Mouse (Mus musculus): ENCODE measurements at regions not wholly inside any gene's neighbourhood (a gene's known extent, or its start where the extent isn't known, plus 50 kb on each side); places are given as distances from the start of the nearest gene placed in this dataset.
A peak's percentile ranks its signal among the peaks of the same experiment; 100 is the strongest.

GRCm38 (mm10) chr6:135642711-135643110 lies 280.4 kb downstream of the Emp1 start:
- in situ Hi-C loops (cut with MboI; ENCODE audit: low sequenced_read_pairs in 2 of 2, unreplicated experiment in 2 of 2): no loop called here
- Histone ChIP-seq H3K4me1 (ENCODE audit: control insufficient read depth in 2 of 2, insufficient read depth in 2 of 2, low read length in 2 of 2, poor library complexity in 1 of 2) (no peaks in the 10 kb centered on the region), H3K9me3 (ENCODE audit: control insufficient read depth, insufficient read depth, low read depth, low read length) (no peaks in the 10 kb centered on the region), H3K36me3 (ENCODE audit: control insufficient read depth, insufficient read depth, low read length, poor library complexity, severe bottlenecking) (no peaks in the 10 kb centered on the region), H3K27ac (ENCODE audit: insufficient read depth, low read depth, low read length, poor library complexity, severe bottlenecking) (no peak overlapping the region), H3K4me3 (ENCODE audit: insufficient read depth in 1 of 2, low read depth in 1 of 2, low read length in 2 of 2, poor library complexity in 1 of 2, severe bottlenecking in 1 of 2) (no peak overlapping the region), H3K9ac (ENCODE audit: insufficient read depth, low read depth, low read length, poor library complexity, severe bottlenecking) (no peak overlapping the region)
- no peak for DNase-seq (ENCODE audit: low read depth, low spot score)
- no peak for TF ChIP-seq CHD2 (IDR thresholded peaks at IDR 0.05; ENCODE audit: low read depth, low read length)
- no peak for TF ChIP-seq ZNF384 (IDR thresholded peaks at IDR 0.05; ENCODE audit: low read depth, low read length)
- TF ChIP-seq ZC3H11A (IDR thresholded peaks at IDR 0.05; ENCODE audit: borderline replicate concordance, low read depth, low read length): no peak
- TF ChIP-seq HCFC1 (IDR thresholded peaks at IDR 0.05; ENCODE audit: borderline replicate concordance, insufficient read depth, low read length): no peak
- TF ChIP-seq MAFK (IDR thresholded peaks at IDR 0.05; ENCODE audit: insufficient read depth, low read depth, low read length): no peak

GRCm38 (mm10) chr6:135646177-135646576 lies 283.8 kb downstream of the Emp1 start:
- no peaks in the 10 kb centered on the region for H3K36me3 ChIP-seq (ENCODE audit: control insufficient read depth, insufficient read depth, low read length, poor library complexity, severe bottlenecking)
- H3K9me3 ChIP-seq (ENCODE audit: control insufficient read depth, insufficient read depth, low read depth, low read length): no peaks in the 10 kb centered on the region
- no peak overlapping the region for H3K9ac ChIP-seq (ENCODE audit: insufficient read depth, low read depth, low read length, poor library complexity, severe bottlenecking)
- DNase-seq (ENCODE audit: low read depth, low spot score): peak; percentile 40
- in situ Hi-C loops (cut with MboI; ENCODE audit: low sequenced_read_pairs in 2 of 2, unreplicated experiment in 2 of 2): no loop called here
- no peak overlapping the region for H3K27ac ChIP-seq (ENCODE audit: insufficient read depth, low read depth, low read length, poor library complexity, severe bottlenecking)
- TF ChIP-seq CHD2 (IDR thresholded peaks at IDR 0.05; ENCODE audit: low read depth, low read length) (no peak), ZC3H11A (IDR thresholded peaks at IDR 0.05; ENCODE audit: borderline replicate concordance, low read depth, low read length) (peak; percentile 80; the same call in 1 of the 2 replicates)
- H3K4me3 ChIP-seq (ENCODE audit: insufficient read depth in 1 of 2, low read depth in 1 of 2, low read length in 2 of 2, poor library complexity in 1 of 2, severe bottlenecking in 1 of 2): no peak overlapping the region
- 0 out of 4 replicates have a peak, but pooled peaks cover 0 to 2% of the 10 kb centered on the region in 2 experiments for H3K4me1 ChIP-seq (ENCODE audit: control insufficient read depth in 2 of 2, insufficient read depth in 2 of 2, low read length in 2 of 2, poor library complexity in 1 of 2)

- in situ Hi-C loops (cut with MboI; ENCODE audit: low sequenced_read_pairs in 2 of 2, unreplicated experiment in 2 of 2): no loop called here
- Histone ChIP-seq H3K4me3 (ENCODE audit: insufficient read depth in 1 of 2, low read depth in 1 of 2, low read length in 2 of 2, poor library complexity in 1 of 2, severe bottlenecking in 1 of 2) (no peak overlapping the region), H3K36me3 (ENCODE audit: control insufficient read depth, insufficient read depth, low read length, poor library complexity, severe bottlenecking) (no peaks in the 10 kb centered on the region), H3K27ac (ENCODE audit: insufficient read depth, low read depth, low read length, poor library complexity, severe bottlenecking) (no peak overlapping the region), H3K4me1 (ENCODE audit: control insufficient read depth in 2 of 2, insufficient read depth in 2 of 2, low read length in 2 of 2, poor library complexity in 1 of 2) (0 out of 4 replicates have a peak, but pooled peaks cover 0 to 2% of the 10 kb centered on the region in 2 experiments), H3K9me3 (ENCODE audit: control insufficient read depth, insufficient read depth, low read depth, low read length) (no peaks in the 10 kb centered on the region), H3K9ac (ENCODE audit: insufficient read depth, low read depth, low read length, poor library complexity, severe bottlenecking) (no peak overlapping the region)
- no peak for DNase-seq (ENCODE audit: low read depth, low spot score)
- TF ChIP-seq ZNF384 (IDR thresholded peaks at IDR 0.05; ENCODE audit: low read depth, low read length) (no peak), CHD2 (IDR thresholded peaks at IDR 0.05; ENCODE audit: low read depth, low read length) (no peak), MAFK (IDR thresholded peaks at IDR 0.05; ENCODE audit: insufficient read depth, low read depth, low read length) (no peak), HCFC1 (IDR thresholded peaks at IDR 0.05; ENCODE audit: borderline replicate concordance, insufficient read depth, low read length) (no peak), ZC3H11A (IDR thresholded peaks at IDR 0.05; ENCODE audit: borderline replicate concordance, low read depth, low read length) (no peak)
Measured at GRCm38 (mm10) chr6:135653002-135653401, 290.7 kb downstream of the Emp1 start.

- no peak overlapping the region for H3K9ac ChIP-seq (ENCODE audit: insufficient read depth, low read depth, low read length, poor library complexity, severe bottlenecking)
- no peaks in the 10 kb centered on the region for H3K9me3 ChIP-seq (ENCODE audit: control insufficient read depth, insufficient read depth, low read depth, low read length)
- TF ChIP-seq ZNF384 (IDR thresholded peaks at IDR 0.05; ENCODE audit: low read depth, low read length) (no peak), ZC3H11A (IDR thresholded peaks at IDR 0.05; ENCODE audit: borderline replicate concordance, low read depth, low read length) (no peak), MAFK (IDR thresholded peaks at IDR 0.05; ENCODE audit: insufficient read depth, low read depth, low read length) (no peak), CHD2 (IDR thresholded peaks at IDR 0.05; ENCODE audit: low read depth, low read length) (no peak), HCFC1 (IDR thresholded peaks at IDR 0.05; ENCODE audit: borderline replicate concordance, insufficient read depth, low read length) (no peak)
- no peak for DNase-seq (ENCODE audit: low read depth, low spot score)
- in situ Hi-C loops (cut with MboI; ENCODE audit: low sequenced_read_pairs in 2 of 2, unreplicated experiment in 2 of 2): no loop called here
- H3K4me3 ChIP-seq (ENCODE audit: insufficient read depth in 1 of 2, low read depth in 1 of 2, low read length in 2 of 2, poor library complexity in 1 of 2, severe bottlenecking in 1 of 2): no peak overlapping the region
- no peak overlapping the region for H3K27ac ChIP-seq (ENCODE audit: insufficient read depth, low read depth, low read length, poor library complexity, severe bottlenecking)
- no peaks in the 10 kb centered on the region for H3K36me3 ChIP-seq (ENCODE audit: control insufficient read depth, insufficient read depth, low read length, poor library complexity, severe bottlenecking)
- H3K4me1 ChIP-seq (ENCODE audit: control insufficient read depth in 2 of 2, insufficient read depth in 2 of 2, low read length in 2 of 2, poor library complexity in 1 of 2): no peaks in the 10 kb centered on the region; a peak in 1 of 4 replicates
Measured at GRCm38 (mm10) chr6:135662386-135662785, 300.0 kb downstream of the Emp1 start.

Measured in ES-E14 (cell line).